Mouse (Mus musculus) hindbrain, postnatal 0 days (tissue): Measurements from ENCODE around the gene Desi2. TPM values are rescaled to one million over a fixed set of nuclear protein-coding genes. Genes with fewer than 3 reads are reported as not detected.
A peak's percentile ranks its signal among the peaks of the same experiment; 100 is the strongest.

ENCODE experiments used
- ATAC-seq: fragments of 200-750 bp; cut with Nextera tagmentation; 2 replicates; pipeline ENCODE4 v1.8.0; 2017; ENCODE audit warnings: mild to moderate bottlenecking, moderate TSS enrichment, moderate library complexity
- DNase-seq: peaks from one replicate; pipeline ENCODE4 v3.0.0-alpha.2; 2015; ENCODE audit warnings: low spot score
- H3K27ac ChIP-seq: fragments of 300-500 bp; sonication (generic); 2 replicates; pipeline ENCODE4 v1.5.1; 2014; ENCODE audit warnings: mild to moderate bottlenecking
- H3K27me3 ChIP-seq: fragments of 300-500 bp; sonication (generic); 2 replicates; pipeline ENCODE4 v1.6.1; 2014; ENCODE audit warnings: low read length, mixed read lengths; ENCODE audit not compliant: insufficient read depth
- H3K36me3 ChIP-seq: fragments of 300-500 bp; sonication (generic); 2 replicates; pipeline ENCODE4 v1.6.1; 2014; ENCODE audit warnings: low read length, mixed read lengths; ENCODE audit not compliant: insufficient read depth
- H3K4me1 ChIP-seq: fragments of 300-500 bp; sonication (generic); 2 replicates; pipeline ENCODE4 v1.6.1; 2014; ENCODE audit warnings: antibody characterized with exemption, low read length, mixed read lengths; ENCODE audit not compliant: insufficient read depth
- H3K4me2 ChIP-seq: fragments of 300-500 bp; sonication (generic); 2 replicates; pipeline ENCODE4 v1.6.1; 2014; ENCODE audit warnings: low read depth, mild to moderate bottlenecking, low read length, moderate library complexity, mixed read lengths
- H3K4me3 ChIP-seq: fragments of 300-500 bp; sonication (generic); 2 replicates; pipeline ENCODE4 v1.5.1; 2014; ENCODE audit warnings: low read length
- H3K9ac ChIP-seq: fragments of 300-500 bp; sonication (generic); replicated peaks from 2 replicates; pipeline ENCODE4 v1.6.1; 2014; ENCODE audit warnings: mild to moderate bottlenecking, low read length, moderate library complexity, mixed read lengths
- H3K9me3 ChIP-seq: fragments of 300-500 bp; sonication (generic); 2 replicates; pipeline ENCODE4 v1.6.1; 2016; ENCODE audit warnings: low read length, mixed read lengths
- CTCF ChIP-seq: IDR thresholded peaks from 2 replicates; pipeline ENCODE4 v1.5.1; 2016; ENCODE audit warnings: antibody characterized with exemption, control low read depth, low read depth
- WGBS: fragments of 180-500 bp; shearing (Covaris S2); extraction: QIAGEN DNeasy Blood & Tissue Kit; methylation state at CpG from one replicate; pipeline ENCODE4 v1.1.7; 2014; 5-methylcytosine and 5-hydroxymethylcytosine counted together
- polyA plus RNA-seq: library from polyadenylated mRNA; unstranded; fragments of >200 nt; fragmentation: Nextera tagmentation; extraction: Ambion mirVana; gene quantifications from 2 replicates; pipeline ENCODE4 v1.2.1, GENCODE M21; 2015
- total RNA-seq: library from RNA; depleted of rRNA; stranded (reverse); fragments of >200 nt; gene quantifications from 2 replicates; pipeline ENCODE4 v1.2.3, GENCODE M21; 2014

Desi2 gene
- total and polyA plus RNA-seq, 2 experiments from 2014 or later: 25.8 to 29.5 TPM

DNA sequence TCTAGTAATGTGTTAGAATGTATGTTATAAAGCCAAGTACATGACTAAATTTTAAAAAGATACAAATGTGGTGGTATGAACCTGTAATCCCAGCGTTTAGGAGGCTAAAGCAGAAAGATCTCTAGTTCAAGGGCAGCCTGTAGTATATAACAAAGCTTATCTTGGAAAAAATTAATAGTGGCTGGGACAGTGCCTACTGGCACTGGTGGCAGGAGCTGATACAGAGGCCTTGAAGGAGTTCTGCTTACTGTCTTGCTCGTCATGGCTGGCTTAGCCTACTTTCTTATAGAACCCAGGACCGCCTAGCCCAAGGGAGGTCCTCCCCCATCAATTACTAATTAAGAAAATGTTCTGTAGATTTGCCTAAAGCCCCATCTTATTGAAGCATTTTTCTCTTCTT lies 46.9 kb downstream of the Desi2 start:
- Histone ChIP-seq H3K4me2 (no peak overlapping the region), H3K4me3 (no peak overlapping the region), H3K36me3 (0 out of 2 replicates have a peak, but pooled peaks cover 2% of the 10 kb centered on the region), H3K27me3 (no peaks in the 10 kb centered on the region), H3K27ac (no peak overlapping the region), H3K9me3 (no peaks in the 10 kb centered on the region), H3K4me1 (no peaks in the 10 kb centered on the region), H3K9ac (no peak overlapping the region)
- 92% methylated on average over 3 of the region's 3 CpGs for WGBS
- DNase-seq (no peak), ATAC-seq (no peak)
- no peak for TF ChIP-seq CTCF

DNA sequence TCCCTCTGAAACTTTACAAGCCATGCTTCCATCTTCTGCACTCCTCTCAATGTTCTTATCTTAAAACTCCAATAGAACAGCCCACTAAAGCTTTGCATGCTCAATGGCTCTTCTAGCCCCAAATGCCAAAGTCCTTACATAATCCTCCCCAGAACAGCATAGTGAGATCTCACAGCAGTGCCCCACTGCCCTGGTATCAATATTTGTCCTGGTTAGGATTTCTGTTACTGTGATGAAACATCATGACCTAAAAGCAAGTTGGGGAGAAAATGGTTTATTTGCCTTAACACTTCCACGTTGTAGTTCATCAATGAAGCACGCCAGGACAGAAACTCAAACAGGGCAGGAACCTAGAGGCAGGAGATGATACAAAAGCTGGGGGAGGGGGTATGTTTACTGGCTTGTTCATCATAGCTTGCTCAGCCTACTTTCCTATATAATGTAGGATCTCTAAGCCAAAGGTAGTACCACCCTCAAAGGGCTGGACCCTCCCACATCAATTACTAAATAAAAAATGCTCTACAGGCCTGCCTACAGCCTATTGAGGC lies 48.8 kb downstream of the Desi2 start:
- no peak for ATAC-seq
- Histone ChIP-seq H3K27me3 (no peaks in the 10 kb centered on the region), H3K9me3 (no peaks in the 10 kb centered on the region), H3K4me2 (no peak overlapping the region), H3K36me3 (0 out of 2 replicates have a peak, but pooled peaks cover 4% of the 10 kb centered on the region), H3K9ac (no peak overlapping the region), H3K27ac (no peak overlapping the region), H3K4me1 (no peaks in the 10 kb centered on the region), H3K4me3 (no peak overlapping the region)
- TF ChIP-seq CTCF: no peak
- 70% methylated on average over 2 of the region's 2 CpGs for WGBS
- no peak for DNase-seq

DNA sequence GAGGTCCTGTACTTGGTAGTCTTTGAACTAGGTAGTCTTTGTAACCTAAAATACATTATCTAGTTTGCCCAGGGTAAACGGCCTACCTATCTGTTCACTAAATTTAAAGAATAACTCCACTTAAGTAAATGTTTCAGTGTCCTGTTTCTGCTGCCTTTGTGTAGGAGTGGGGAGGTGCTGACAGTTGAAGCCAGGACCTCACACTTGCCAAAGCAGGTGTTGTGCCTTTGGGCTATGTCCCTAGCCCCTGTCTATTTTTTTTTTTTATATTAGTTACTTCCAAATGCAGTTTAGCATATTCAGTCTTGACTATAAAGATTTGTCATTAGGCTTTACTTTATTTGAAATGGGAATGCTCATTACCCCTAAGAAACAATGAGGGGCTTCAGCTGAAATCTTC lies 51.5 kb downstream of the Desi2 start:
- no peaks in the 10 kb centered on the region for H3K9me3 ChIP-seq
- H3K27me3 ChIP-seq: no peaks in the 10 kb centered on the region
- H3K27ac ChIP-seq: no peak overlapping the region
- no peak overlapping the region for H3K9ac ChIP-seq
- H3K4me3 ChIP-seq: no peak overlapping the region
- WGBS: 97% methylated on average over 1 of the region's 1 CpGs
- DNase-seq (no peak), ATAC-seq (no peak)
- H3K4me1 ChIP-seq: no peaks in the 10 kb centered on the region
- no peak overlapping the region for H3K4me2 ChIP-seq
- 0 out of 2 replicates have a peak, but pooled peaks cover 4% of the 10 kb centered on the region for H3K36me3 ChIP-seq
- TF ChIP-seq CTCF: no peak

DNA sequence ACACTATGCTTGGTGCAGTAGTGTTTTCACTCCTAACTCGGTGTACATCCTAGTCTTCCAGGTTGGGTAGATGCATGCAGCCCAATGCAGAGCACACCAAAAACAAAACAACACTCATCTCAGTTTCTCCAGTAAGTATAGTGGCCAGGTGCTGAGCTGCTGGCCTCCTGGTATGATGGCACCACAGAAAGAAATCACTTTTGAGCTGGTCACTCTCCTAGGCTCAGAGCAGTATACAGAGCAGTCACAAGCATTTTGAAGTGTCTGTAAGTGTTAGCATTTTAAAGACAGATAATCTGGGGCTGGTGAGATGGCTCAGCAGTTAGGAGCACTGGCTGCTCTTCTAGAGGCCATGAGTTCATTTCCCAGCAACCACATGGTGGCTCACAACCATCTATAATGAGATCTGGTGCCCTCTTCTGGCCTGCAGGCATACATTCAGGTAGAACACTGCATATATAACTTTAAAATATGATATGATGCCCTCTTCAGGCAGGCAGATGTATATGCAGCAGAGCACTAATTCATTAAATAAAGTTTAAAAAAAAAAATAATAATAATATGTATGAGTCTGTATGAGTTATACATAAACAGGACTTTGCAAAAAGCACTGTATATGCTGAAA lies 54.8 kb downstream of the Desi2 start:
- no peaks in the 10 kb centered on the region for H3K9me3 ChIP-seq
- H3K9ac ChIP-seq: no peak overlapping the region
- H3K4me3 ChIP-seq: no peak overlapping the region
- peak; percentile 52 for TF ChIP-seq CTCF
- H3K27ac ChIP-seq: no peak overlapping the region
- no peak overlapping the region for H3K4me2 ChIP-seq
- no peaks in the 10 kb centered on the region for H3K4me1 ChIP-seq
- peaks cover 14% of the 10 kb centered on the region; the same call in 1 of the 2 replicates for H3K36me3 ChIP-seq
- ATAC-seq: no peak
- H3K27me3 ChIP-seq: no peaks in the 10 kb centered on the region
- WGBS: 94% methylated on average over 1 of the region's 1 CpGs
- no peak for DNase-seq

DNA sequence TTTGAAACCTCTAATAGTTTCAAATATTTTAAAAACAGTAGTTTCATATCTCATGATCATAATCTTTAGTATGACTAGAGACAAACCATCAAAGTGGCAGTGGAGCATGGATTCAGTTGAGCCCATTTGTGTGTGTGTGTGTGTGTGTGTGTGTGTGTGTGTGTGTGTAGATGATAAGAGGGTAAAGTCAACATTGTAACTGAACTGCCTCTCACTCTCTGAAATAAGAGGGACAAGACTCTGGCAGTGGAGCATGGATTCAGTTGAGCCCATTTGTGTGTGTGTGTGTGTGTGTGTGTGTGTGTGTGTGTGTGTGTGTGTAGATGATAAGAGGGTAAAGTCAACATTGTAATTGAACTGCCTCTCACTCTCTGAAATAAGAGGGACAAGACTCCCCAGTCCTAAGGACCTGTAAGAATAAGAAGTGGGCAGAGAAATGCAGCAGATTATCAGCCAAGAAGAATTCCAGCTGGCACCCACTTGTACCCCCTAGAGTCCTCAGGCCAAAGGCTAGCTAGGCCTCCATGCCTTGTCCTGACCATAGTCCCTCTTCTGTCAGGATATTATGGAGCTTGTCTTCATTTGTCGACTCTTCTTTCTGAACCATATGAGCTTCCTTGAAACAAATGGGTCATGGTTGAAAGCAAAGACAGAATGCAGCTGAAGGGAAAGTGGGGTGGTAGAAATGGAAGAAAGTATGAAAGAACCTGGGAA lies 61.0 kb downstream of the Desi2 start:
- Histone ChIP-seq H3K4me1 (no peaks in the 10 kb centered on the region), H3K4me2 (no peak overlapping the region), H3K36me3 (peaks cover 19% of the 10 kb centered on the region; the same call in 1 of the 2 replicates), H3K4me3 (no peak overlapping the region), H3K27ac (no peak overlapping the region), H3K9ac (no peak overlapping the region), H3K9me3 (no peaks in the 10 kb centered on the region), H3K27me3 (no peaks in the 10 kb centered on the region)
- ATAC-seq (no peak), DNase-seq (no peak)
- WGBS: 86% methylated on average over 1 of the region's 1 CpGs
- TF ChIP-seq CTCF: no peak

DNA sequence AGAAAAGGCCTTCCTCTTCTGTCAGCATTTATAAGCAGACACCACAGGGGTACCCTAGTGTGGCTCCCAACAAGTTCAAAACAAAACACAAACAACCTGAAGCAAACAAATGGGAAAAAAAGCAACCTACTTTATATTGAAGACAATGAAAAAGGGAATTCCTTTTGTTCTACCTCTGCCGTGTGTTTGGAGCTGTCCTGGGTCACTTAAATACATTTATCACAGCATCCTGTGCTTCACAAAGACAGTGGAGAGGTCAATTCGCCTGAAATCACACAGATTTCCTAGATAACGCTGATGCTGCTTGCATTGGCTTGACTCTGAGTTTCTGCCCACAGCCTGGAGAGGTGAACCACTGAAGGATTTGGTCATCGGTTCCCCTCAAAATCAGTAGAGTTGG lies 67.4 kb downstream of the Desi2 start:
- Histone ChIP-seq H3K4me3 (no peak overlapping the region), H3K4me2 (no peak overlapping the region), H3K36me3 (peaks cover 17% of the 10 kb centered on the region; the same call in 1 of the 2 replicates), H3K27me3 (no peaks in the 10 kb centered on the region), H3K4me1 (no peaks in the 10 kb centered on the region), H3K27ac (no peak overlapping the region), H3K9me3 (no peaks in the 10 kb centered on the region), H3K9ac (no peak overlapping the region)
- DNase-seq: no peak
- no peak for ATAC-seq
- 86% methylated on average over 4 of the region's 4 CpGs for WGBS
- no peak for TF ChIP-seq CTCF
